Mouse (Mus musculus) erythroblast, embryonic 14.5 days (primary cell): ENCODE results near the gene Prdm16.

Experiments
- GATA1 ChIP-seq: IDR thresholded peaks from 2 replicates; pipeline ENCODE4 v1.6.1; 2012; ENCODE audit warnings: low read length, inconsistent platforms, mixed read lengths
- TAL1 ChIP-seq: IDR thresholded peaks from 3 replicates; pipeline ENCODE4 v1.6.1; 2012; ENCODE audit warnings: low read length, inconsistent platforms, mixed read lengths

GRCm38 (mm10) chr4:154492714-154493121, 144.0 kb downstream of the Prdm16 start:
- TF ChIP-seq TAL1 (no peak), GATA1 (no peak)
